Mouse (Mus musculus): ENCODE measurements around the gene Tgm1. TPM values are rescaled to one million over a fixed set of nuclear protein-coding genes. Genes with fewer than 3 reads are reported as not detected.
A peak's percentile ranks its signal among the peaks of the same experiment; 100 is the strongest.

The Tgm1 gene
- total RNA-seq, 2 experiments from 2014 or later = not detected

- DNase-seq (ENCODE audit: extremely low spot score in 1 of 2, low spot score in 2 of 2) = no peak
- Histone ChIP-seq H3K4me3 (no peak overlapping the region; the same call in 1 of the 2 replicates), H3K27ac (no peak overlapping the region)
- intact Hi-C loops (cut with DNase I) = loop anchor here (1.0 kb wide), 1 partner anchor 11 kb away; the partner anchor contains the start of gene Gmpr2
- TF ChIP-seq CTCF (IDR thresholded peaks at IDR 0.05) = no peak
Measured at GRCm38 (mm10) chr14:55660636-55661035, 53.1 kb downstream of the Tgm1 start.

- intact Hi-C loops (cut with DNase I) = loop anchor here (1.0 kb wide), 1 partner anchor 11 kb away; the partner anchor contains the start of gene Gmpr2
- DNase-seq (ENCODE audit: extremely low spot score in 1 of 2, low spot score in 2 of 2) = peak; percentile 80 to 81
- peak; percentile 64 for TF ChIP-seq CTCF (IDR thresholded peaks at IDR 0.05)
- peak within 1 kb of the TSS; percentile 86 for H3K27ac ChIP-seq
- peak within 1 kb of the TSS; percentile 76 for H3K4me3 ChIP-seq
Measured at GRCm38 (mm10) chr14:55659960-55660573, 53.7 kb downstream of the Tgm1 start, which contains the start of gene Mdp1. Mdp1 (minus strand) TSS chr14:55660508.

- H3K4me3 ChIP-seq = no peak overlapping the region
- H3K27ac ChIP-seq = no peak overlapping the region
- DNase-seq (ENCODE audit: extremely low spot score in 1 of 2, low spot score in 2 of 2) = no peak
- intact Hi-C loops (cut with DNase I) = no loop called here
- TF ChIP-seq CTCF (IDR thresholded peaks at IDR 0.05) = no peak
Measured at GRCm38 (mm10) chr14:55658011-55658410, 55.7 kb downstream of the Tgm1 start.

GRCm38 (mm10) chr14:55656935-55657334, 56.8 kb downstream of the Tgm1 start:
- Histone ChIP-seq H3K27ac (no peak overlapping the region), H3K4me3 (no peak overlapping the region)
- no peak for TF ChIP-seq CTCF (IDR thresholded peaks at IDR 0.05)
- no peak for DNase-seq (ENCODE audit: extremely low spot score in 1 of 2, low spot score in 2 of 2)
- intact Hi-C loops (cut with DNase I) = no loop called here

- DNase-seq (ENCODE audit: extremely low spot score in 1 of 2, low spot score in 2 of 2) = no peak
- TF ChIP-seq CTCF (IDR thresholded peaks at IDR 0.05) = no peak
- no peak overlapping the region for H3K4me3 ChIP-seq
- intact Hi-C loops (cut with DNase I) = no loop called here
- H3K27ac ChIP-seq = no peak overlapping the region
Measured at GRCm38 (mm10) chr14:55651528-55651927, 62.2 kb downstream of the Tgm1 start.

Other genes starting within 250 kb of the Tgm1 start
- 10 to 100 TPM; 16.8 to 20.4 TPM for gene Dhrs4, start 235.2 kb downstream of the Tgm1 start, total RNA-seq (2021)
- gene Carmil3, start 223.3 kb downstream of the Tgm1 start, total RNA-seq (2021) = 10 to 100 TPM; 48.6 to 55.8 TPM
- gene Cpne6, start 203.5 kb downstream of the Tgm1 start, total RNA-seq (2021) = 100 to 1,000 TPM; 209 to 225 TPM
- under 1 TPM; 0.29 to 0.84 TPM for gene Nrl, start 188.9 kb downstream of the Tgm1 start, total RNA-seq (2021)
- 10 to 100 TPM; 31.1 to 36.0 TPM for gene Pck2, start 173.7 kb downstream of the Tgm1 start, total RNA-seq (2021)
- 10 to 100 TPM; 76.8 to 80.8 TPM for gene Dcaf11, start 153.9 kb downstream of the Tgm1 start, total RNA-seq (2021)
- gene A730061H03Rik, start 153.5 kb downstream of the Tgm1 start, total RNA-seq (2021) = 1 to 10 TPM in 1 of 2 experiments, under 1 TPM in 1; 0.86 to 1.8 TPM
- gene Fitm1, start 138.3 kb downstream of the Tgm1 start, total RNA-seq (2021) = not detected
- gene Psme1, start 135.8 kb downstream of the Tgm1 start, total RNA-seq (2021) = 10 to 100 TPM; 46.8 to 51.6 TPM
- gene Emc9, start 128.6 kb downstream of the Tgm1 start, total RNA-seq (2021) = 10 to 100 TPM; 49.8 to 50.3 TPM
- gene Psme2, start 122.8 kb downstream of the Tgm1 start, total RNA-seq (2021) = 10 to 100 TPM; 46.0 to 60.3 TPM
- 10 to 100 TPM; 40.9 to 43.4 TPM for gene Rnf31, start 122.2 kb downstream of the Tgm1 start, total RNA-seq (2021)
- 10 to 100 TPM; 13.0 to 16.4 TPM for gene Irf9, start 110.4 kb downstream of the Tgm1 start, total RNA-seq (2021)
- gene Rec8, start 95.9 kb downstream of the Tgm1 start, total RNA-seq (2021) = 1 to 10 TPM; 2.7 to 2.8 TPM
- gene Ipo4, start 78.0 kb downstream of the Tgm1 start, total RNA-seq (2021) = 100 to 1,000 TPM; 118 to 130 TPM
- 1 to 10 TPM; 3.5 to 6.1 TPM for gene Gm49378, start 76.0 kb downstream of the Tgm1 start, total RNA-seq (2021)
- gene Tm9sf1, start 70.1 kb downstream of the Tgm1 start, total RNA-seq (2021) = 10 to 100 TPM; 37.8 to 41.0 TPM
- 1 to 10 TPM in 1 of 2 experiments, under 1 TPM in 1; 0.91 to 1.2 TPM for gene Tssk4, start 63.7 kb downstream of the Tgm1 start, total RNA-seq (2021)
- gene Mdp1, start 53.4 kb downstream of the Tgm1 start, total RNA-seq (2021) = 10 to 100 TPM; 40.6 to 41.6 TPM
- gene Gmpr2, start 42.0 kb downstream of the Tgm1 start, total RNA-seq (2021) = 10 to 100 TPM; 21.1 to 23.2 TPM
- gene Nedd8, start 41.8 kb downstream of the Tgm1 start, total RNA-seq (2021) = 100 to 1,000 TPM; 294 to 309 TPM
- gene Tinf2, start 32.1 kb downstream of the Tgm1 start, total RNA-seq (2021) = 10 to 100 TPM; 14.1 to 16.3 TPM
- gene Rabggta, start 8.3 kb upstream of the Tgm1 start, total RNA-seq (2021) = 10 to 100 TPM; 50.2 to 51.3 TPM
- gene Dhrs1, start 31.8 kb upstream of the Tgm1 start, total RNA-seq (2021) = 10 to 100 TPM; 76.5 to 88.8 TPM
- gene Nop9, start 31.8 kb upstream of the Tgm1 start, total RNA-seq (2021) = 10 to 100 TPM in 1 of 2 experiments, 1 to 10 TPM in 1; 9.6 to 12.9 TPM
- 1 to 10 TPM; 2.5 to 2.7 TPM for gene Cideb, start 44.5 kb upstream of the Tgm1 start, total RNA-seq (2021)
- gene Ltb4r2, start 47.5 kb upstream of the Tgm1 start, total RNA-seq (2021) = under 1 TPM; 0.33 to 0.38 TPM
- gene Ltb4r1, start 52.0 kb upstream of the Tgm1 start, total RNA-seq (2021) = under 1 TPM; 0.33 to 0.50 TPM
- 1 to 10 TPM; 3.0 to 6.3 TPM for gene Adcy4, start 70.2 kb upstream of the Tgm1 start, total RNA-seq (2021)
- 1 to 10 TPM; 1.2 to 1.3 TPM for gene Ripk3, start 74.9 kb upstream of the Tgm1 start, total RNA-seq (2021)
- 1 to 10 TPM; 1.1 to 2.6 TPM for gene Nfatc4, start 109.2 kb upstream of the Tgm1 start, total RNA-seq (2021)
- 1 to 10 TPM; 6.4 to 8.4 TPM for gene Nynrin, start 140.1 kb upstream of the Tgm1 start, total RNA-seq (2021)
- gene Cbln3, start 170.5 kb upstream of the Tgm1 start, total RNA-seq (2021) = under 1 TPM; 0.20 to 0.26 TPM
- gene Khnyn, start 171.0 kb upstream of the Tgm1 start, total RNA-seq (2021) = 10 to 100 TPM; 11.9 to 12.0 TPM
- 10 to 100 TPM; 91.3 to 96.9 TPM for gene Sdr39u1, start 186.4 kb upstream of the Tgm1 start, total RNA-seq (2021)
- gene Cma1, start 230.7 kb upstream of the Tgm1 start, total RNA-seq (2021) = not detected
- not detected for gene Cma2, start 237.1 kb upstream of the Tgm1 start, total RNA-seq (2021)

Measured in left cerebral cortex, adult 2 months (tissue).